Mouse (Mus musculus) layer of hippocampus, adult 9-11 months (tissue): ENCODE measurements around the gene Rapsn.

ENCODE experiments used
- DNase-seq: peaks from one replicate; pipeline ENCODE4 v3.0.0; 2022

Rapsn gene

GRCm38 (mm10) chr2:91081775-91082695 lies 46.6 kb downstream of the Rapsn start, which contains the start of gene Spi1:
TSS of gene Spi1 (plus strand) at chr2:91082390.
- DNase-seq, result no peak

- DNase-seq, result peak; percentile 86
These were observed 47.4 kb downstream of the Rapsn start for GRCm38 (mm10) chr2:91082844-91083243.

GRCm38 (mm10) chr2:91083366-91083940 lies 48.0 kb downstream of the Rapsn start:
- no peak for DNase-seq

- DNase-seq, result peak; percentile 78
These were observed 48.9 kb downstream of the Rapsn start for GRCm38 (mm10) chr2:91084179-91084820.

GRCm38 (mm10) chr2:91085494-91086391 lies 50.3 kb downstream of the Rapsn start:
- DNase-seq, result no peak

GRCm38 (mm10) chr2:91086392-91087237 lies 51.2 kb downstream of the Rapsn start:
- peak; percentile 67 for DNase-seq

- no peak for DNase-seq
These were observed 52.0 kb downstream of the Rapsn start for GRCm38 (mm10) chr2:91087453-91087852.

GRCm38 (mm10) chr2:91088987-91089386 lies 53.6 kb downstream of the Rapsn start:
- no peak for DNase-seq

- no peak for DNase-seq
These were observed 54.8 kb downstream of the Rapsn start for GRCm38 (mm10) chr2:91090208-91090607.

- DNase-seq, result no peak
These were observed 55.4 kb downstream of the Rapsn start for GRCm38 (mm10) chr2:91090827-91091226.
